Mouse (Mus musculus) lung, postnatal 10 days (tissue): ENCODE measurements around the gene Amer3.
"Not testable (repeated sequence)": the region's sequence is repeated elsewhere in the genome, so short reads cannot be mapped to it uniquely, and the experiment has no call there.

Source experiments
- DNase-seq: peaks from one replicate; pipeline ENCODE4 v3.0.0; 2021

Amer3 gene

DNA sequence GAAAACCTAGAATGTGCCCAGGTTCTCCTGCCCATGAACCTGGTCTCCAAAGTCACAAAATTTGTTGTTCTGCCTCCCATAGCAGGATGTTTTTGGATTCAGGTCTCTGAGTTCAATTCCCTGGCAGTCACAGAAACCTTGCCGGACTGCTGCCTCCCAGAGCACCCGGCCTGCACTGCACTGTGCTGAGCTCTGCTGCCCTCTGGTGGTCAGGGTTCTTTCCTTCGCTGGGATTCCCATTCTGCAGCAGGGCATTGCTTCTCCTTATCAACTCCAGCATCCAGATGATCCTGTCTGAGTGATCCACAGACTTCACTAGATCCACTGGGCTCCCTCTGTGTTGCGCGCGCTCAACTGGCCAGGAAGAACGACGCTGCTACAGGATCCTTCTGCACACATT, 22.9 kb downstream of the Amer3 start:
- DNase-seq, result peak; percentile 68

DNA sequence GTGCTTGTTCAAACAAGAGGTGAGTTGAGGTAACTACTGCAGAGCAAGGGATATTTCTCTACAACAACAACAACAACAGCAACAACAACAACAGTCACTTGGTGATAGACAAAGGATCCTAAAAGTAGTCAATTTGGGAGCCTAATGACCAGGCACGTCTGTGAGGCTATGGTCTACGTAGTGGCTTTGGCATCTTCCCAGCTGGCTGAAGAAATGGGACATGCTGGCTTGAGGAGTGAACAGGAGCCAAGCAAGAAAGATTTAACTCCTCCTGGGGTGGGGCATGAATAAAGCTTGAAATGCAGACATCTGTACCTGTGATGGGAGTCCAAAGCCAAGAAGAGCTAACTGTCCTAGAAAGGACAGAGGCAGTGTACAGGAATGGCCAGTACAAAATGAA, 34.3 kb downstream of the Amer3 start:
- DNase-seq, result no peak

DNA sequence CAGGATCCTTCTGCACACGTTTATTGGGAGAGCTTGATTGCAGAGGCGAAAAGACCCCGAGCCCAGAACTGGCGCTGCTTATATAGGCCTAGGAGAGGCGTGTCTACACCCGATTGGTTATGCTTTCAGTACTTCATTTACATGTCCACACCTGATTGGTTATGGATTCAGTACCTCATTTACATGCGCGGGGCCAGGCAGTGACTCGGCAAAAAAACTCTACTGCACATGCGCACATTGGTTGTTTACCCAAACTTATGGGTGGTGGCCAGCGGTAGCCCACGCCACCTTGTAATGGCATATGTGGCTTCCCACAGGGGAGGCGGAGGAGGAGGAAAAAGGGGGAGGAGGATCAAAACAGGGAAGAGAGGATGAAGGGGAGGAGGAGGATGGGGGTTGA, 40.7 kb downstream of the Amer3 start:
- DNase-seq, result not testable (repeated sequence)

DNA sequence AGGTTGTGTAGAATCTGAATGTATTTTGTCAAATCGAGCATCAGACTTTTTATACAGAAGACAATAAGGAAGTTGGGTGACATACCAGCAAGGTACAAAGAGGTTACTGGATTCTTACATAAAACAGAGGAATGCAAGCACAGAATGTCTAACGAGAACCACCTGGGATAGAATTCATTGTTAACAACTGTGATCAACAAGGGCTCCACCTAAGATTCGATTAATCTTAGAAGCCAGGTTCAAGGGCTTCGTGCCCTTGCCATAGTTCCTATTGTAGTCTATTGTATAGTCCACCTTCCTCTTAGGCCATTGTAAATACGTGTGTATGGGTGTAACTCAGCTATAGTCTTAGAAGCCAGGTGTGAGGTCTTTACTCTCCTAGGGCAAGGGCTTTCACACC, 41.3 kb downstream of the Amer3 start:
- not testable (repeated sequence) for DNase-seq

DNA sequence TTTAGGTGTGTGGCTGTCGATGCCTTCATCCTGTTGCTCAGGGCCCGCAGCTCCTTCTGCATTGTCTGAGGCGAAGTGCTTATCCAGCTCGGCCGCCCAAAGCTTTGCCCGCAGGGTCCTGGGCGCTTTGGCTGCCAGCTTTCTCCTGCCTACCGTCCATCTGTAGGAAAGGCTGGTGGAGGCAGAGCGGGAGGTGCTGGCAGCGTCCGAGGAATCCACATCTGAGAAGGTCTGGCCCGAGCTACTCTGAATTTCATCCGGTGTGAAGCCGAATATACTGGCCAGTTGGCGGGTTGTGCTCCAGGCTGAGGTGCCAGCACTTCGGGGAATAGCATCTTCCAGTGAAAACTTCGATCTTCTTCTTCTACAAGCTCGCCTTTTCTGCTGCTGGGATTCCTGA, 56.3 kb downstream of the Amer3 start:
- no peak for DNase-seq
